11 mouse cellular contexts compared by ENCODE assay signal in genomic region chr14:25471035-25471434, GRCm38 (mm10). TPM values are rescaled to one million over a fixed set of nuclear protein-coding genes. Genes with fewer than 3 reads are reported as not detected.
A peak's percentile ranks its signal among the peaks of the same experiment; 100 is the strongest.
DNase-seq lines count a peak whose midpoint lies in the region; ATAC-seq lines count a peak whose summit lies in the region.
"Had no signal": no experiment of that assay in that cellular context is flagged by ENCODE, and none has a peak within 500 bp of the region (broad histone marks: within the 10 kb centered on the region; RNA-seq: fewer than 3 reads in every experiment).

No protein-coding gene starts in this region.

- 52% methylated on average over 2 of the region's 2 CpGs for WGBS in hindbrain, embryonic 15.5 days
- WGBS in hindbrain, embryonic 12.5 days: 57% methylated on average over 2 of the region's 2 CpGs
- WGBS in limb, embryonic 10.5 days: 44% methylated on average over 2 of the region's 2 CpGs

- no peaks in the 10 kb centered on the region for H3K27me3 ChIP-seq in hindbrain, embryonic 15.5 days
- no peaks in the 10 kb centered on the region for H3K27me3 ChIP-seq in hindbrain, embryonic 12.5 days
- no peaks in the 10 kb centered on the region for H3K27me3 ChIP-seq in limb, embryonic 10.5 days (ENCODE audit: low read depth, poor library complexity, severe bottlenecking)

- 0 out of 2 replicates have a peak overlapping the region, but pooled peaks have one; percentile 10 for H3K27ac ChIP-seq in hindbrain, embryonic 15.5 days (replicated peaks)
- no peak overlapping the region; the same call in 1 of the 2 replicates for H3K27ac ChIP-seq in hindbrain, embryonic 12.5 days
- peak overlapping the region; percentile 21; the same call in 1 of the 2 replicates for H3K27ac ChIP-seq in limb, embryonic 10.5 days

- H3K9ac ChIP-seq in hindbrain, embryonic 15.5 days: no peak overlapping the region
- H3K9ac ChIP-seq in hindbrain, embryonic 12.5 days: no peak overlapping the region
- H3K9ac ChIP-seq: lung, embryonic 14.5 days had no signal

- H3K4me1 ChIP-seq in hindbrain, embryonic 15.5 days (replicated peaks): peaks cover 96% of the 10 kb centered on the region
- peaks cover 99% of the 10 kb centered on the region for H3K4me1 ChIP-seq in hindbrain, embryonic 12.5 days
- H3K4me1 ChIP-seq in limb, embryonic 10.5 days: peaks cover 96% of the 10 kb centered on the region

- no peak for ATAC-seq in hindbrain, embryonic 15.5 days (ENCODE audit: low FRiP score, low read depth)
- ATAC-seq in hindbrain, embryonic 12.5 days (ENCODE audit: low FRiP score): no peak

- no peak overlapping the region for H3K4me3 ChIP-seq in hindbrain, embryonic 15.5 days
- H3K4me3 ChIP-seq in hindbrain, embryonic 12.5 days: no peak overlapping the region
- no peak overlapping the region for H3K4me3 ChIP-seq in limb, embryonic 10.5 days

- H3K4me2 ChIP-seq in hindbrain, embryonic 15.5 days: no peak overlapping the region
- no peak overlapping the region for H3K4me2 ChIP-seq in hindbrain, embryonic 12.5 days (replicated peaks)
- H3K4me2 ChIP-seq: lung, embryonic 14.5 days had no signal

- no peaks in the 10 kb centered on the region for H3K9me3 ChIP-seq in hindbrain, embryonic 15.5 days
- no peaks in the 10 kb centered on the region for H3K9me3 ChIP-seq in hindbrain, embryonic 12.5 days (replicated peaks)
- H3K9me3 ChIP-seq in limb, embryonic 10.5 days (replicated peaks): no peaks in the 10 kb centered on the region

- DNase-seq in thymus, postnatal 4 days: peak; percentile 44
- DNase-seq in thymus, postnatal 36 days: no peak
- DNase-seq in limb, embryonic 10.5 days (ENCODE audit: low spot score): no peak
- no peak for DNase-seq in embryo, embryonic 10.5 days (ENCODE audit: low spot score)
- DNase-seq in yolk sac, embryonic 10.5 days (ENCODE audit: low spot score): no peak
- DNase-seq in cerebellum, adult 18-20 months: no peak
- DNase-seq: kidney, postnatal 4 days; lung, embryonic 14.5 days; thymus, adult 18-20 months had no signal

- no peaks in the 10 kb centered on the region for H3K36me3 ChIP-seq in hindbrain, embryonic 15.5 days
- no peaks in the 10 kb centered on the region for H3K36me3 ChIP-seq in hindbrain, embryonic 12.5 days
- H3K36me3 ChIP-seq in limb, embryonic 10.5 days: peaks cover 11% of the 10 kb centered on the region

RNA-seq across cellular contexts. Expression of gene Zmiz1, which starts 12.1 kb away (rescaled TPM):
- 70.9 and 72.6 TPM in 2 replicates for polyA plus RNA-seq in hindbrain, embryonic 15.5 days (2015; fragmentation: Nextera tagmentation; extraction: Ambion mirVana)
- polyA plus RNA-seq in hindbrain, embryonic 12.5 days (2016; fragmentation: Nextera tagmentation; extraction: Ambion mirVana): 66.5 and 69.4 TPM in 2 replicates
- polyA plus RNA-seq in limb, embryonic 10.5 days (2016; fragmentation: Nextera tagmentation; extraction: Ambion mirVana): 43.8 and 55.5 TPM in 2 replicates
